Mouse (Mus musculus): ENCODE data around the gene Akr1b3.

GRCm38 (mm10) chr6:34346096-34346898 is 29.0 kb upstream of the Akr1b3 start:
- peak; percentile 64 for TF ChIP-seq SMC3 (IDR thresholded peaks at IDR 0.05; ENCODE audit: low read depth, low read length)
- TF ChIP-seq POLR2A (IDR thresholded peaks at IDR 0.05; ENCODE audit: control insufficient read depth in 1 of 2, insufficient read depth in 1 of 2, low read depth in 1 of 2, low read length in 2 of 2, poor library complexity in 1 of 2) = no peak
- peak; percentile 76 to 88 (median 78) for TF ChIP-seq CTCF (IDR thresholded peaks at IDR 0.05 in 2 of 3, conservative IDR thresholded peaks at IDR 0.05 in 1 of 3; ENCODE audit: control insufficient read depth in 1 of 3, insufficient read depth in 1 of 3, low read depth in 2 of 3, low read length in 3 of 3, poor library complexity in 1 of 3, severe bottlenecking in 1 of 3)

Measured in MEL (cell line).